Mouse (Mus musculus) kidney, adult 2 months (tissue): ENCODE measurements around the gene Rras. TPM values are rescaled to one million over a fixed set of nuclear protein-coding genes. Genes with fewer than 3 reads are reported as not detected.
"Not testable (repeated sequence)": the region's sequence is repeated elsewhere in the genome, so short reads cannot be mapped to it uniquely, and the experiment has no call there.

Source experiments
- DNase-seq: peaks from one replicate; pipeline ENCODE4 v3.0.0; 2021
- H3K27ac ChIP-seq: fragments of 200-500 bp; 2 replicates; pipeline ENCODE4 v1.5.1; 2012; ENCODE audit warnings: low read depth, low read length, control low read depth, inconsistent platforms; ENCODE audit not compliant: insufficient read depth
- H3K27me3 ChIP-seq: fragments of 200-500 bp; replicated peaks from 2 replicates; pipeline ENCODE4 v1.6.1; 2012; ENCODE audit warnings: mild to moderate bottlenecking, moderate library complexity, low read length, inconsistent platforms; ENCODE audit not compliant: control insufficient read depth, insufficient read depth
- H3K36me3 ChIP-seq: fragments of 200-500 bp; 2 replicates; pipeline ENCODE4 v1.6.1; 2012; ENCODE audit warnings: mild to moderate bottlenecking, moderate library complexity, low read length, inconsistent platforms; ENCODE audit not compliant: control insufficient read depth, insufficient read depth
- H3K4me1 ChIP-seq: fragments of 200-500 bp; 2 replicates; pipeline ENCODE4 v1.6.1; 2011; ENCODE audit warnings: low read length; ENCODE audit not compliant: control insufficient read depth, insufficient read depth
- H3K4me3 ChIP-seq: fragments of 200-500 bp; 2 replicates; pipeline ENCODE4 v1.5.1; 2011; ENCODE audit warnings: mild to moderate bottlenecking, low read depth, low read length, control low read depth; ENCODE audit not compliant: insufficient read depth
- CTCF ChIP-seq: fragments of 200-500 bp; conservative IDR thresholded peaks from 2 replicates; pipeline ENCODE4 v1.5.1; 2011; ENCODE audit warnings: low read depth, mild to moderate bottlenecking, control low read depth, low read length, moderate library complexity, mixed read lengths; ENCODE audit not compliant: insufficient read depth, insufficient read length
- POLR2A ChIP-seq: fragments of 200-500 bp; IDR thresholded peaks from one replicate; pipeline ENCODE4 v1.6.1; 2011; ENCODE audit warnings: low read depth, low read length, control low read depth
- WGBS: fragments of 180-500 bp; shearing (Covaris S2); methylation state at CpG from one replicate; pipeline ENCODE4 v1.1.7; 2018; 5-methylcytosine and 5-hydroxymethylcytosine counted together
- polyA plus RNA-seq: library from polyadenylated mRNA; depleted of rRNA; stranded (reverse); fragments of >200 nt; gene quantifications from 2 replicates; pipeline ENCODE4 v1.2.3, GENCODE M21; 2012

Rras gene
- polyA plus RNA-seq, 1 experiment: 82.3 TPM

GRCm38 (mm10) chr7:45015957-45016612 lies 1.7 kb upstream of the Rras start, which contains the start of gene Scaf1:
TSS of gene Scaf1 (minus strand) at chr7:45016363.
- H3K36me3 ChIP-seq: no peaks in the 10 kb centered on the region
- H3K27me3 ChIP-seq: no peaks in the 10 kb centered on the region
- peak; percentile 100 for DNase-seq
- H3K4me1 ChIP-seq: peaks cover 3% of the 10 kb centered on the region; the same call in 1 of the 2 replicates
- peak within 1 kb of the TSS; percentile 90 for H3K4me3 ChIP-seq
- TF ChIP-seq POLR2A: no peak
- no peak for TF ChIP-seq CTCF
- 1% methylated on average over 69 of the region's 69 CpGs for WGBS
- peak within 1 kb of the TSS; percentile 96 for H3K27ac ChIP-seq

- no peaks in the 10 kb centered on the region for H3K36me3 ChIP-seq
- peak overlapping the region; percentile 96 for H3K27ac ChIP-seq
- WGBS: 1% methylated on average over 4 of the region's 4 CpGs
- TF ChIP-seq CTCF (no peak), POLR2A (no peak)
- H3K27me3 ChIP-seq: no peaks in the 10 kb centered on the region
- H3K4me3 ChIP-seq: peak overlapping the region; percentile 43
- peaks cover 3% of the 10 kb centered on the region; the same call in 1 of the 2 replicates for H3K4me1 ChIP-seq
- DNase-seq: no peak
Measured at GRCm38 (mm10) chr7:45016761-45017160, 1.0 kb upstream of the Rras start.

- Histone ChIP-seq H3K27ac (peak overlapping the region; percentile 81), H3K27me3 (no peaks in the 10 kb centered on the region), H3K4me1 (peaks cover 3% of the 10 kb centered on the region; the same call in 1 of the 2 replicates), H3K4me3 (peak overlapping the region; percentile 50), H3K36me3 (no peaks in the 10 kb centered on the region)
- DNase-seq: peak; percentile 87
- TF ChIP-seq POLR2A (no peak), CTCF (no peak)
- WGBS: 32% methylated on average over 8 of the region's 8 CpGs
Measured at GRCm38 (mm10) chr7:45019031-45019571, 1.3 kb downstream of the Rras start.

GRCm38 (mm10) chr7:45020225-45020624 lies 2.5 kb downstream of the Rras start:
- Histone ChIP-seq H3K4me3 (no peak overlapping the region), H3K27me3 (no peaks in the 10 kb centered on the region), H3K4me1 (peaks cover 3% of the 10 kb centered on the region; the same call in 1 of the 2 replicates), H3K36me3 (no peaks in the 10 kb centered on the region), H3K27ac (no peak overlapping the region)
- WGBS: 80% methylated on average over 9 of the region's 9 CpGs
- TF ChIP-seq CTCF (no peak), POLR2A (no peak)
- no peak for DNase-seq

- 54% methylated on average over 5 of the region's 5 CpGs for WGBS
- not testable (repeated sequence) for H3K4me1 ChIP-seq, H3K36me3 ChIP-seq, H3K4me3 ChIP-seq, H3K27me3 ChIP-seq, DNase-seq, H3K27ac ChIP-seq
- TF ChIP-seq CTCF: peak; percentile 25; the same call in 1 of the 2 replicates
Measured at GRCm38 (mm10) chr7:45023711-45024110, 6.0 kb downstream of the Rras start.

- H3K27ac ChIP-seq: no peak overlapping the region
- WGBS: 74% methylated on average over 15 of the region's 15 CpGs
- TF ChIP-seq CTCF: no peak
- no peak for TF ChIP-seq POLR2A
- no peak overlapping the region for H3K4me3 ChIP-seq
- no peaks in the 10 kb centered on the region for H3K27me3 ChIP-seq
- no peaks in the 10 kb centered on the region for H3K4me1 ChIP-seq
- no peaks in the 10 kb centered on the region for H3K36me3 ChIP-seq
- DNase-seq: no peak
Measured at GRCm38 (mm10) chr7:45024281-45025248, 6.8 kb downstream of the Rras start.
